Mouse (Mus musculus) liver, postnatal 0 days (tissue): ENCODE results near the gene Hmcn1.

Experiments used
- CTCF ChIP-seq: sonication (generic); IDR thresholded peaks from 2 replicates; pipeline ENCODE4 v1.5.1; 2016; ENCODE audit warnings: antibody characterized with exemption, low read depth
- EP300 ChIP-seq: IDR thresholded peaks from 2 replicates; pipeline ENCODE4 v1.6.1; 2016; ENCODE audit warnings: antibody characterized with exemption, low read depth, mild to moderate bottlenecking

- TF ChIP-seq EP300 (no peak), CTCF (no peak)
Measured at GRCm38 (mm10) chr1:150783070-150783842, 210.0 kb downstream of the Hmcn1 start.
